Mouse (Mus musculus) cerebellum, adult 9-11 months (tissue): Measurements from ENCODE around the gene Atp2b1.

ENCODE experiments used
- DNase-seq: peaks from one replicate; pipeline ENCODE4 v3.0.0; 2022

The Atp2b1 gene

DNA sequence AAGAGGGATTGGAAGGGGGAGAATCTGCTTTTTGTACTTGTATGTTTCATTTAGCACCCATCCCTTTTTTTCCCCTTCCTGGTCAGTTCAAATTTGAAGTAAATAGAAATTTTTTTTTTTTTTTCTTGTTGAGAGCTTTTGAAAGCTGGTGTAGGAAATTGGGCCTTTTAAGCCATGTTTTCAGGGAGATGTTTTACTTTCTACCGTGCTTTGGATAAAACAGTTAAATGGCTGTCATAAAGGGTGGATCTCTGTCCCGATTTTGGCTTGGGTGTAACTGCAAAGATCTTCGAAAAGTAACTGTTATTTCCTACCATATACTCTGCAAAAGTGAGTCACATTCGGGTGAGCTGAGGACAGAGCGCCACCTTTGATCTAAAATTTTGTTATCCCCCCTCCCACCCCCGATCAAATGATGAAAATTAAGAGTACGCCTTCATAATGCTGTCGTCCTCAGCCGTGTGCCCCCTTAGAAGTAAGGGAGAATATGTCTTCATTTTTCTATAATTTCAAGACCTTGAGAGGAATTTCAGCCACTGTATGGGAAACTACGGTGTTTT is 2.7 kb downstream of the Atp2b1 start:
- DNase-seq, result no peak

DNA sequence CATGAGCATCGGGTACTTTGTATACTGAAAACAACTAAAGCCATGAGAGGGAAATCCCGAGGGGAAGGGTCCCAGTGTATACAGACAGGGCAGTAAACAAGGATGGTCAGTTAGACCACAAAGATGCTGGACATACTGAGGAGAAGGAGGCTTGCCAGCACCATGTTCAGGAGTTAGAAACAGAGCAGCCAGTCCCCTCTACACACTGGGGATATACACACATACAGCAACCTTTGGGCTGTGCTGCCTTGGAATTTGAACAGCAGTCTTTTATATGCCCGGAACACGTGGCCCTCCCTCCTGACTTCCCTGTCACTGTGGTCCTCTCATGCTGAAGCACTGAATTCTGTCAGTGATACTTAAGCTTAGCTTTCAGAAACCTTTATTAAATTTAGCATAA is 10.9 kb downstream of the Atp2b1 start:
- no peak for DNase-seq

DNA sequence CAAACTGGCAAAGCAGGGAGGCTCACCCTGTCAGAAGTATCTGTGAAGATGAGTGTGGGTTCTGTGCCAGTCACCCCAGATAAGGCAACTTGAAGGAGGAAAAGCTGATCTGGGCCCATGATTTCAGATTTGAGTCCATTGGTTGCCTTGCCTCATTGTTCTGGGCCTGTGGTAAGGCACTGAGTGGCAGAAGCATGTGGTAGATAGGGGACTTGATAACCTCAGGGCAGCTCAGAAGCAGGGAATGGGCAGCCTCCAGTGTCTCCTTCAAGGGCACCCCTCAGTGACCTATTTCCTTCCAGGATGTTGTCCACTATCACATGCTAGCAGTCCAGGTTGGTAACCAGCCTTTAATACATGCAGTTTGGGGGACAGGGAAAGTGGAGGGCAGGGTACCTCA is 12.8 kb downstream of the Atp2b1 start:
- no peak for DNase-seq

DNA sequence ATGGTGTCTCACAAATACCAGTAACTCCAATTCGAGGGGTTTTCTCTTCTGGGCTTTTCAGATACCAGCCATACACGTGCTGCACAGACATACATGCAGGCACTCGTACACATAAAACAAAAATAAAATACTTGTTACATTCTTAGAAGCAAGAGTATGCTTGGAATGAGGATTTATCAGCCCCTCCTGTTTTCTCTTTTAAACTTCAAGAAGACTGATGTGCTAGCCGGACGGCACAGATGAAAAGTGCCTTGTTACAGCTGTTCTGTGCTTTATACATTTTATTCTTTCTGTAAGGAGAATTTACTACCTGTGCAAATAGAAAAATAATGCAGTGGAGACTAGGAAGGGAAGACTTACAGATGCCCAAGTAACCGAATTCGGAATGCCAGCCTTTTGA is 15.2 kb downstream of the Atp2b1 start:
- DNase-seq, result no peak

DNA sequence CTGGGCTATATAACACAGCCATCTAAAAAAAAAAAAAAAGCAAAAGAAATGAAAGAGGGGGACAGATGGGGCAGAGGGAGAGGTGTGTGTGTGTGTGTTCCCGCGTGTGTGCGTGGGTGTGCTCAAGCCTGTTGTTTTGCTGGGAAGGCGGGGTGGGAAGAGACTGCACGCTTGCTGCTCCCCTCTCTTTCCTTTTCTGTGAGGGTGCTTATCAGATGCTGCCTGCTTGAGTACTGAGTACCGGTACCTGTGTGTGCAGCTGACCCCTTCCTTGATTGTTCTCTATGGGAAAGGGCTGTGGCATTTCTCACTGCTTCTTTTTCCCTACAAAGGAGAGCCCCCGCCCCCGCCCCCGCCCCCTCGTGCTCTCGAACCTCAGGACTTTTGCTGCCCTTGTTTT is 15.9 kb downstream of the Atp2b1 start:
- peak; percentile 39 for DNase-seq

DNA sequence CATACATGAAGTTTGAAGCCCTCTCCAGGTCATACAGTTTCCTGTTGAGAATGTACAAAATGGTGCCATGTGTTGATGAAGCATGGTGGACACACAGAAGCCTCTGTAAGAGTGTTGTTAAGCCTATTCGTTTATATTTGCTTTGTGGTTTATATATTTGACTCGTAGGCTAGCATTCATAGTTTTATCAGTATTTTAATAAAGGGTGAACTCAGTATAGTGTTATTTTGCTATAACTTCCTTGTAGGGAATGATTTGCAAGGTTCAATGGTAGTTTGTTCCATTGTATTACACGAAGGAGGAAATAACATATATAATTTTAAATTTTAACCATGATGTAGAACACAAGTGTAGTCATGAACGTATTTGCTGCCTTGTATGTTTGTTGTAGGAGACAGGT is 25.9 kb downstream of the Atp2b1 start:
- no peak for DNase-seq

DNA sequence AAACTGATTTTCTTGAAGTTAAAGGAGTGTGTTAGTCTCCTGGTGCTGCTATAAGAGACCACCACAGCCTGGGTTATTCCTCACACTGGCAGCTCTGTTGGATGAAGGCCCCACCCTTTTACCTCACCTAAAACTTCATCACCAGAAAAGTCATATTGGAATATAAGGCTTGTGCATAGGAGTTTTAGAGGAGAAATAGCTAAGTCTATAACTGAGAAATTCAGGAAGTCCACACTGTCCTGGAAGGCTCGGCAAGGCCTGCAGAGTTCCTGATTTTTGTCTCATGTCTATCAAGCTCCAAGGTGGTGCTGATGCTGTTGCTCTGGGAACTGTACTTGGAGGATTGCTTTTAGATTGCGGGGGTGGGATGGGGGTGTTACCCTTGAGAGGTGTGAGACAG is 26.6 kb downstream of the Atp2b1 start:
- no peak for DNase-seq

DNA sequence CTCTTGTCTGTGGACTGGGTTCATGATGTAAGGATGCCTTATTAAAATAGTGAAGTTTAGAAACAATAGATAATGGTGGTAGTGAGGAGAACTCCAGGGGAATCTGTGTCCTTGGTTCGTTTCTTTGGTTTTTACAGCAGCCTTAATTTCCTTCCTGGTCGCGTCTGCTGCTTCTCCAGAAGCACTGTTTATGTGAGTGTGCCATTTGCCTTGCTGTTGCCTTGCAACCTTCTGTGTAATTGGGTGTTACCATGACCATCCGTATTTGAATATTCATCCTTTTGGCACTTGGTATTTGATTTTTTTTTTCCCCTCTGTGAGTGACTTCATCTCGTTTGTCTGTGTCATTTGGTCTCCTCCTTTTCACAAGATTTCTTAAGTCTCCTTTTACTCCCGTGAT is 27.8 kb downstream of the Atp2b1 start:
- no peak for DNase-seq

DNA sequence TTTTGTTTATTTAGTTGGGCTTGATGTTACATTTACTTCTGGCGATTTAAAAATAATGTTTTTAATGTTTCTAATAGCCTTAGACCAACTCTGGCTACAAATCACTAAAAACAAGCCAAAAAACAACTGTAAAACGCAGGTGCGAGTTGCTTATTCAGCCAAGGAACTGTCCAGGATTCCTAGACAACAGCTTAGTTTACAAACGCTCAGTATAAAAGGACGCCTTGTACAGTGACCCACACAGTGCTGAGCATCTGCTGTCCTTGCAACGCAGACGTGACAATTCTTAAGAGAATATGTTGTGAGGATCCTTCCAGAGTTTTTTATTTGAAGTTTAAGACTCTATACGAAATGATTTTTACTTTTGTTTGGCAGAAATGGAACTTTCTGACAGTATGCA is 28.8 kb downstream of the Atp2b1 start:
- no peak for DNase-seq

- DNase-seq, result no peak
Measured at GRCm38 (mm10) chr10:98943894-98944293, 29.7 kb downstream of the Atp2b1 start.

DNA sequence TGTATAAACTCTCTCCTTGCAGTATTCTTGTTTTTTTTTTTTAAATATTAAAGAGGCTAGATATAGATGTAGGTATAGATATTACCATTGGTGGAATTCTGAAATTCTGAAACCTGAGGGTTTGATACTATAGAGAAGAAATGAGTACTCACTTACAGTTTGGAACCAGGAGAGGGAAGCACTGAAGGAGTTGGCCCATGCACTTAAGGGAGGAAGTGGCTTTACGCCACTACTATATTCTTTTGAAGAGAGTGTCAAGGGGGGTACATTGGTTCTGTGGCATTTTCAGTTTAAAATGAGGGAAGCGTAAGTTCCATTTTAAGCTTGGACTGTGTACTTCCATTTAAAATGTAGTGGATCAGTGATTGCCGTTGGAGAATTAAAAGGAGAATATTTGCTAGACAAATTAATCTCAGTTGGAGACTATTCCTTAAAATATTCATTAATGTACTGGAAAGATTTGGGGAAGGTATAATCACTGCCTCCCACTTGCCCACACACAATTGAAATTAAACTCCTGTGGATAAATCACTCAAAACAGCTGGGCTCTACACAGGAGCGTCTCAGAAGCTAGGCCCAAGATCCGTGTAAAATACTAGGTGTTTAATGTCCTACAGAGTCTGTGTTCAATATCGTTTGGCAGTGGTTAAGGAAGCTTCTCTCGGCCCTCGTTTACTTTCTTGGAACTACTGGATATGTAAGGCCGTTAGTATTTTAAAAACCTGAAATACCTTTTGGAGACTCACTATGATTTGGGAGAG is 32.0 kb downstream of the Atp2b1 start:
- no peak for DNase-seq

DNA sequence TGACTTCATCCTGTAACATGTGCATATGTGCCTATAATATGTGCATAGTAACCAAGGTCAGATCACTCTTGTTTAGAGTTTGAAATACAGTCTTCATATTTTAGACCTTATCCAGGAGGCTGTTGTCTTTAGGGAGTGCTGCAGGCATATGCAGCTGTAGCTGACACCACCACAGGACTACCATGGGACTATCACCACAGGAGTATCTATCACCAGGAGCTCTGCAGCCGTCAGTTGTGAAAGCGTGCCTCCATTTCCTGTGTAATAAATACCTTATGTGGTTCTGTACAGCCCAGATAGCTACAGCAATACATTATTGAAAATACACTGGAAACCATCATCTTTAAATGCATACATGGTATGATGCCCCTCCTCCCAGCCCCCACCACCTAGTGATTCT is 33.0 kb downstream of the Atp2b1 start:
- no peak for DNase-seq

DNA sequence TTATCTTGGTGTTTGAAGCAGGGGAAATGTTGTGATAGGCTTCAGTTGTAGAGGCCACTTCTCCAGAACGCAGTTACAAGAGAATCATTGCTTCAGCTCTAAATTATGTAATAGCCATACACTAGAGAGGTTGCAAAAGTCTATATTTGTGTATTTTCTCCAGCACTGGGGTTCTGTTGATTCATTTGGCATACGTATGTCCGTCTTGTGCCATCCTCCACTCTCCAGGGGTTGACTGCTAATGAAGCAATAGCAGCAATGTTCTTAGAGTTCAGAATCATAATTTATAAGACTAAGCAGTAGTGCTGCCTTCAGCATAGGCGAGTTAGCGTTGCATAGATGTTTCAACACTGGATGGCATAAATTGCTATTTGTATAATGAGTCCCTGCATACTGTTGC is 33.9 kb downstream of the Atp2b1 start:
- no peak for DNase-seq

- DNase-seq, result no peak
Measured at GRCm38 (mm10) chr10:98949750-98950149, 35.5 kb downstream of the Atp2b1 start.

GRCm38 (mm10) chr10:98951286-98952270 is 37.4 kb downstream of the Atp2b1 start:
- no peak for DNase-seq

- no peak for DNase-seq
Measured at GRCm38 (mm10) chr10:98954230-98954993, 40.2 kb downstream of the Atp2b1 start.

- no peak for DNase-seq
Measured at GRCm38 (mm10) chr10:98956124-98956523, 41.9 kb downstream of the Atp2b1 start.

DNA sequence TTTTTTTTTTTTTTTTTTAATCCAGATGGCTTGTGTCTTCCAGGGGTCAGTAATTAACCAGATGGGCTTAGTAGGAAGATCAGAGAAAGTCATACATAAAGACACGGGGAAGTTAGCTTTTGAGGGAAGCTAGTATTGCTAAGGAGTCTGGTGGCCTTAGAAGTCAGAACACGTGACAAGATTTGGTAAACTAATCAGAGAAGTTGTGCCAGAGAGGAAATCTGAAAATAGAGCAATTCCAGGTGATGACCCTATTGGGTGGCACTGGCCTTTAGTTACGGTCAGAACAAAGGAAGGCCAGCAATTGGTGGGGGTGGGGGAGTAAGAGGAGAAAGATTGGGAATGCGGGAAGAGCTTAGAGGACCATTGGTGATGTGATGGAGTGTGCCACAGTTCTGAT is 44.5 kb downstream of the Atp2b1 start:
- DNase-seq, result no peak

DNA sequence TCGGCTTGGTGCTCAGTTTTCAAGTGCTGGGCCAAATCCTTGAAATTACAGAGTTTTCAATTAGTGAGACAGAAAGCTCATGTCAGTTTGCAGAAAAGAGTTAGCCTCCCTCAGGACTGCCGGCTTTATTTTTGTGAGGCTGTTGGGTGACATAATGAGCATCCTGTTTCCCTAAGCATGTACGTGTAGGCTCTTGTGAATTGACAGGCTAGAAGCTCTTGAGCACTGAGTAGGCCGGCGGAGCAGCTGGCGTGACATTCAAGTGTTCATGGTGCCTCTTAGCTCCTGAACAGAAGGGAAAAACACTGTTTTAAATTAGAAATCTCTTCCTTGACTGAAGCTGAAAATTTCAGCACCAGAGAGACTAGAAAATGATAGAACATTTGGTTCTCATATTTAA is 45.2 kb downstream of the Atp2b1 start:
- DNase-seq, result no peak

GRCm38 (mm10) chr10:98960911-98961310 is 46.7 kb downstream of the Atp2b1 start:
- no peak for DNase-seq

DNA sequence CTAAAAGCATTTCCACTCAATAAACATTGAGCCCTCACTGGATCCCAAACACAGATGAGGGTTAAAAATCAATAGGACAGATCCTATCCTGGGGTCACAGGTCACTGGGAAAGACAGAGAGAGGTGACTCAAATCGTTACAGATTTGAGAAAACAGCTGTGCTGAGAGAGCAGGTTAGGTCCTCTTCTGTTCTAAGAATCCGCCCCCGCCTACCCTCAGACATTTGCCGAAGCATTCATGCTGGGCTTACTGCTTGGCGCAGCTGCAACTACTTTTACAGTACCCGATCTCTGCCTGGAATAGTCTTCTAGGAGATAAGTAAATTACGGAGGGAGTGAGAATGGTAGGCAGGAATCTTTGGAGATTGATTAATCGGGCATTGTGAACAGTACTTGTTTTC is 47.9 kb downstream of the Atp2b1 start:
- DNase-seq, result no peak

DNA sequence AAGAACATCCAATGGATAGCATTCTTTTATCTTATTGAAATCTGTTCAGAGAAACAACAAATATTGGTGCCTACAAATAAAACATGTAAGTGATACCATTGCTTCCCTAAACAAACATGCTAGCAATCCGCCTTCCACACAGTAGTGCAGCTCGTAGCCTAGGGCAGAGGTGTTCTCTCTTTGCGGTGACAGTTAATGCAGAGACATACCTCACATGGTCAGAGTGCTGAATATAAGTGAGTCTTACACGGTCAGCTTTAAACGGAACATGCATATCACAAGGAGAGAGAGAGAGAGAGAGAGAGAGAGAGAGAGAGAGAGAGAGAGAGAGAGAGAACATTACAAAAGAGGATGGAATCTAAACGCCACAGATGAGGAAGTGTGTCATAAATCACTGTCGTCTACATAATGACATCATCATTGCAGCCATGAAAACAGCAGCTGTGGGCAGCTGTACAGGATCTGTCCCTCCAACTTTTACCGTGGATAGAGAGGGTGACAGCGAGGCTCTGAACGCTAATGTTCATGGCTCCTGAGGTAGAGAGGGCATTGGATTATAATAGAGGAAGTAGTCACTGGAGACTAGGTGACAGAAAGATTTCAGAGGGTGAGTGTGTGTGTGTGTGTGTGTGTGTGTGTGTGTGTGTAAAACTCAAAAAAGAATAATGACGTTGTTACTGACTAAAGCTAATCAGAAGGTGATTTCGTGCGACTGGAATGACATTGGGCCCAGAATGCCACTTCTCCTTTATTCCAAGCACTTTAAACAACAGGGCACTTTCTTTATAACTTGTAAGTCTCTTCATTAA is 52.4 kb downstream of the Atp2b1 start:
- no peak for DNase-seq
